Mouse (Mus musculus) hindbrain, postnatal 0 days (tissue): ENCODE results near the gene Pald1. TPM values are rescaled to one million over a fixed set of nuclear protein-coding genes. Genes with fewer than 3 reads are reported as not detected.

ENCODE experiments used
- ATAC-seq: fragments of 200-750 bp; cut with Nextera tagmentation; 2 replicates; pipeline ENCODE4 v1.8.0; 2017; ENCODE audit warnings: mild to moderate bottlenecking, moderate TSS enrichment, moderate library complexity
- DNase-seq: peaks from one replicate; pipeline ENCODE4 v3.0.0-alpha.2; 2015; ENCODE audit warnings: low spot score
- H3K27ac ChIP-seq: fragments of 300-500 bp; sonication (generic); 2 replicates; pipeline ENCODE4 v1.5.1; 2014; ENCODE audit warnings: mild to moderate bottlenecking
- H3K27me3 ChIP-seq: fragments of 300-500 bp; sonication (generic); 2 replicates; pipeline ENCODE4 v1.6.1; 2014; ENCODE audit warnings: low read length, mixed read lengths; ENCODE audit not compliant: insufficient read depth
- H3K36me3 ChIP-seq: fragments of 300-500 bp; sonication (generic); 2 replicates; pipeline ENCODE4 v1.6.1; 2014; ENCODE audit warnings: low read length, mixed read lengths; ENCODE audit not compliant: insufficient read depth
- H3K4me1 ChIP-seq: fragments of 300-500 bp; sonication (generic); 2 replicates; pipeline ENCODE4 v1.6.1; 2014; ENCODE audit warnings: antibody characterized with exemption, low read length, mixed read lengths; ENCODE audit not compliant: insufficient read depth
- H3K4me2 ChIP-seq: fragments of 300-500 bp; sonication (generic); 2 replicates; pipeline ENCODE4 v1.6.1; 2014; ENCODE audit warnings: low read depth, mild to moderate bottlenecking, low read length, moderate library complexity, mixed read lengths
- H3K4me3 ChIP-seq: fragments of 300-500 bp; sonication (generic); 2 replicates; pipeline ENCODE4 v1.5.1; 2014; ENCODE audit warnings: low read length
- H3K9ac ChIP-seq: fragments of 300-500 bp; sonication (generic); replicated peaks from 2 replicates; pipeline ENCODE4 v1.6.1; 2014; ENCODE audit warnings: mild to moderate bottlenecking, low read length, moderate library complexity, mixed read lengths
- H3K9me3 ChIP-seq: fragments of 300-500 bp; sonication (generic); 2 replicates; pipeline ENCODE4 v1.6.1; 2016; ENCODE audit warnings: low read length, mixed read lengths
- CTCF ChIP-seq: IDR thresholded peaks from 2 replicates; pipeline ENCODE4 v1.5.1; 2016; ENCODE audit warnings: antibody characterized with exemption, control low read depth, low read depth
- WGBS: fragments of 180-500 bp; shearing (Covaris S2); extraction: QIAGEN DNeasy Blood & Tissue Kit; methylation state at CpG from one replicate; pipeline ENCODE4 v1.1.7; 2014; 5-methylcytosine and 5-hydroxymethylcytosine counted together
- polyA plus RNA-seq: library from polyadenylated mRNA; unstranded; fragments of >200 nt; fragmentation: Nextera tagmentation; extraction: Ambion mirVana; gene quantifications from 2 replicates; pipeline ENCODE4 v1.2.1, GENCODE M21; 2015
- total RNA-seq: library from RNA; depleted of rRNA; stranded (reverse); fragments of >200 nt; gene quantifications from 2 replicates; pipeline ENCODE4 v1.2.3, GENCODE M21; 2014

Pald1 gene
- total and polyA plus RNA-seq, 2 experiments from 2014 or later: 21.7 to 34.3 TPM

DNA sequence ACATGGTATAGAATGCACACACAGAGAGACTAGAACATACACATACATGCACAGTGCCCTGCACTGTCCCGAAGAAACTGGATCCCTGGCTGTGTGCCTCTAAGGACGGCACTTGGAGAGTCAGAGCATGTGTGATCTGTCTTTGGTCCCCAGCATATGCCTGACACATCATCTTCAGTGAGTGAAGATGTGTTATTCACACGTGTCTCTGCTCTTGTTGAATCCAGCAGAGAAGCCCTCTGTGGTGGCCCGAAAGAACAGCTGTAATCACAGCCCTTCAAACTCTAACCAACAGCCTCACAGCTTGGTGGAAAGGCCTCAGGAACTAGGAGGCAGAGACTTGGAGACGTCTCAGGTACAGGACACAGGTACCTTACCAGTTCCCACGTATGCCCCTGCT lies 1.8 kb upstream of the Pald1 start:
- Histone ChIP-seq H3K9me3 (no peaks in the 10 kb centered on the region), H3K4me3 (no peak overlapping the region), H3K27ac (no peak overlapping the region), H3K4me2 (no peak overlapping the region), H3K9ac (no peak overlapping the region), H3K36me3 (no peaks in the 10 kb centered on the region), H3K4me1 (peaks cover 10% of the 10 kb centered on the region), H3K27me3 (no peaks in the 10 kb centered on the region)
- 79% methylated on average over 6 of the region's 6 CpGs for WGBS
- no peak for TF ChIP-seq CTCF
- no peak for ATAC-seq
- no peak for DNase-seq

DNA sequence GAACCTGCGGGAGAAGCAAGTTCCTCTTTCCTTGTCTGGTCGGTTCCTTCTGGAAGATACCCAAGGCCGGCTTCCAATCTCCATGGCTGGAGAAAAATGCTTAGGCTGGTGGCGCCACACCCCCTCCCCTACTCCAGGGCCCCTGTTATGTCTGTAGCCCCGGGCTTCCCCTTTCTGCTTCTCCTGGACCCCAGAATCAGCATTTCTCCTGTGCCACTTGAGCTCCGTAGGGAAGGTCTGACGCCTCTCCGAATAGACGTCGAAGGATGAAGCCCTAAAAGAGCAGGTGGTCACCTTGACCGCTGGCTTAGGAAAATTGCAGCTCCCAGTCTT lies 351 bp upstream of the Pald1 start:
- TF ChIP-seq CTCF: no peak
- Histone ChIP-seq H3K4me2 (peak overlapping the region; percentile 90), H3K36me3 (no peaks in the 10 kb centered on the region), H3K27me3 (no peaks in the 10 kb centered on the region), H3K9ac (peak overlapping the region; percentile 71), H3K27ac (peak overlapping the region; percentile 75), H3K4me3 (peak overlapping the region; percentile 72), H3K9me3 (no peaks in the 10 kb centered on the region), H3K4me1 (peaks cover 21% of the 10 kb centered on the region)
- 5% methylated on average over 11 of the region's 11 CpGs for WGBS
- DNase-seq (no peak), ATAC-seq (peak; percentile 48; the same call in 1 of the 2 replicates)

DNA sequence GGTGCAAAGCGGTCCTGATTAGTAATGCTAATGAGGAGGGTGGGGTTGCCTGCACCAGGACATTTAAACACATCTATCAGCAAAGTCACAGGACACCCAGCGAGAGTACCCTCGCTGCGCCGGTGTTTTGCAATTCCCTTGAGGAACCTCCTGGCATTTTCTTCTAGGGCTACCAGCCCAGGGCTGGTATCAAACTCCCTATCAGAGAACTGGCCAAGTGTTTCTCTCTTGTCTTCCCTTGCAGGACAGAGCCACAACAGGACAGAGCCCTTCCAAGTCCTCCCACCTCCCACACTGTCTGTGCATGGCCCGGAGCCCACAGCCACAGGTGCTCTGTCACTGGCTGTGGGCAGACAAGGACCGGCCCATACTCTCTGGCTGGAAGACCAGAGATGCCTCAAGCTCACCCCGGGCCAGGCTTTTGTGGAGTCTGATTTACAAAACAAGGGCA lies 1.0 kb downstream of the Pald1 start:
- no peak for TF ChIP-seq CTCF
- H3K27me3 ChIP-seq: no peaks in the 10 kb centered on the region
- DNase-seq: peak; percentile 39
- H3K27ac ChIP-seq: peak overlapping the region; percentile 75
- H3K4me1 ChIP-seq: peaks cover 22% of the 10 kb centered on the region
- WGBS: 4% methylated on average over 8 of the region's 8 CpGs
- H3K36me3 ChIP-seq: no peaks in the 10 kb centered on the region
- H3K9ac ChIP-seq: peak overlapping the region; percentile 71
- H3K9me3 ChIP-seq: no peaks in the 10 kb centered on the region
- peak overlapping the region; percentile 90 for H3K4me2 ChIP-seq
- 0 out of 2 replicates have a peak, but pooled peaks have one; percentile 24 for ATAC-seq
- H3K4me3 ChIP-seq: peak overlapping the region; percentile 72

DNA sequence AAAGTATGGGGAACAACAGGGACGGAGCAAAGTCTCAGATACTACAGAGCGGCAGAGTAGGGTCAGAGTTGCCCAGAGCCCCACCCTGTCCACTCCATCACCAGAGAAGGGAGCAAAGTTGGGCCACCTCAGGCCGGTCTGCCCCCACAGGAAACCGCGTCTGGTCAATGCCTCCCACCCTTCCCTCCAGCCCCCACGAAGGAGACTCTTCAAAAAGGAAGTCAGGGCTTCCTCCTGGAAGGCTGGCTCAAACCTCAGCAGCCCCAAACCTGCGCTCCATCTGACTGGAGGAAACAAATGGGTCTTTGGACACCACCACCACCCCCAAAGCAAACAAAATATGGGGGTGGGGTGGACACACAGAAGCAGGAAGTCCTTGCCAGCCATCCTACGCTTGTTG lies 1.5 kb downstream of the Pald1 start:
- peak overlapping the region; percentile 72 for H3K4me3 ChIP-seq
- no peaks in the 10 kb centered on the region for H3K27me3 ChIP-seq
- H3K9me3 ChIP-seq: no peaks in the 10 kb centered on the region
- peak overlapping the region; percentile 90 for H3K4me2 ChIP-seq
- DNase-seq (no peak), ATAC-seq (no peak)
- no peaks in the 10 kb centered on the region for H3K36me3 ChIP-seq
- H3K9ac ChIP-seq: peak overlapping the region; percentile 71
- H3K4me1 ChIP-seq: peaks cover 22% of the 10 kb centered on the region
- peak overlapping the region; percentile 75; the same call in 1 of the 2 replicates for H3K27ac ChIP-seq
- 21% methylated on average over 8 of the region's 8 CpGs for WGBS
- TF ChIP-seq CTCF: no peak

DNA sequence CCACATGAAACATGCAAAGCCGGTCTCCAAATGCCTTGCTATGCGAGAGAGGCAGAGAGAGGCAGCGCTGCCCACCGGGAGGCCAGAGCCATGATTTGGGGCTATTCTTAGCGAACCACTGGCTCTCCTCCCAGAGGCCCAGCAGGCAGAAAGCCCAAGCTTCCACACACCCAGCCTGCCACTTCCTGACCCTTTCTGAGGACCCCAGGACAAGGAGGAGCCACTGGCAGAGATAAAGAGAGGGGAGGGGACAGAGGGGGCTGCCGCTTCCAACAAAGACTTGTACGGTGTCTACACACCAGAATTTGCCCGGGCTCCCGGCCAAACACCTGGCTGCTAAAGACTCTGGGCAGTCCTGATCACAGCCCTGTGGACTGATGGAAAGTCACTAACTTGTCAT lies 3.1 kb downstream of the Pald1 start:
- Histone ChIP-seq H3K4me2 (peak overlapping the region; percentile 90), H3K9me3 (no peaks in the 10 kb centered on the region), H3K27ac (peak overlapping the region; percentile 49; the same call in 1 of the 2 replicates), H3K36me3 (no peaks in the 10 kb centered on the region), H3K9ac (no peak overlapping the region), H3K27me3 (no peaks in the 10 kb centered on the region), H3K4me1 (peaks cover 23% of the 10 kb centered on the region), H3K4me3 (no peak overlapping the region)
- ATAC-seq (0 out of 2 replicates have a peak, but pooled peaks have one; percentile 10), DNase-seq (peak; percentile 68)
- peak; percentile 5; the same call in 1 of the 2 replicates for TF ChIP-seq CTCF
- 14% methylated on average over 9 of the region's 9 CpGs for WGBS

DNA sequence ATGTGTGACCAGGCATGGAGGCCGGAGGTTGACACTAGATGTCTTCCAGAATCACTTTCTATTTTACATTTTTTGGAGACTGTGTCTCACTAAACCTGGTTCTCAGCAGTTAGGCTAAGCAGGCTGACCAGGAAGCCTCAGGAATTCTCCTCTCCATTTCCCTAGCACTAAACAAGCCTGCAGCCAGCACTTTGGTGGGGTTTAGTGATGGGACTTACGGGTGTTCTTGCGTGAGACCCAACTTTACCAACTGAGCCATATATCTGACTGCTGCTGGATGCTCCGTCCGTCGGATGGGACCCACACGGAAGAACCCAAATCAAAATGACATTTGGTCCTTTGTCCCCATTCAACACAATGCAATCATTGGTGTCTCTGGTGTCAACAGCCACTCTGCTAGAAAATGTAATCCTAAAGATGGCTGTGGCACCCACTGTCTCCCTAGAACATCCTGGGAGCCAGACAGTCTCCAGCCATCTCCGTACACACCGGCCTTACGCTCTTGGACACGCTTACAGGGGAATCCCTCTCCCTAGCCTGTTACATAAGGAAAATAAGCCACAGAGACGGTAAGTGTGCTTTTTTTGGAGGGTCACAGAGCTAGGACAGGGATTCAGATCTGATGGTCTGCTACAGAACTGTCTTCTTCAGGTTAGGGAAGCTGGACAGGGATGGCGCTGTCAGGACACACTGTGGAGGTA lies 3.8 kb downstream of the Pald1 start:
- Histone ChIP-seq H3K9ac (no peak overlapping the region), H3K4me1 (peaks cover 28% of the 10 kb centered on the region), H3K4me2 (peak overlapping the region; percentile 90; the same call in 1 of the 2 replicates), H3K36me3 (no peaks in the 10 kb centered on the region), H3K27me3 (no peaks in the 10 kb centered on the region), H3K4me3 (no peak overlapping the region), H3K9me3 (no peaks in the 10 kb centered on the region), H3K27ac (peak overlapping the region; percentile 49)
- 78% methylated on average over 13 of the region's 13 CpGs for WGBS
- TF ChIP-seq CTCF: no peak
- no peak for ATAC-seq
- DNase-seq: no peak

DNA sequence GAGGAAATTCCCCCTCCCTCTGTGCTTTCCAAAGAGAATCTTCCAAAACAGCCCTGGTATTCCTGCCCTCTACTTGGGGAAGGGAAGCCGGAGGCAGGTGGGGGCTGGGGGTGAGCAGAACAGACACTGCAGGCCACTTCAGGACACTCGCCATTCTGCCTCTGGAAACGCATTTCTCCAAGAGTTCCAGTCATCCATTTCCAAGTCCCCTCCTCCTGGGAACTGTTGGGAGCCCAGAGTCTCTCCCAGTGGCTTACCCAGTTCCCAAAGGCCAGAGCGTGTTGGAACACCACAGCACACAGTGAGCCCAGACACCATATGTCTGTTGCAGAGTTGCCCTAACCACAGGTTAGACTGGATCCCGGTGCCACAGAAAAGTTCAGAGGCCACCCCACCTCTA lies 4.6 kb downstream of the Pald1 start:
- no peaks in the 10 kb centered on the region for H3K27me3 ChIP-seq

More for the DNA sequence above, 4.6 kb downstream of the Pald1 start:
- Histone ChIP-seq H3K36me3 (no peaks in the 10 kb centered on the region), H3K9me3 (no peaks in the 10 kb centered on the region), H3K4me3 (no peak overlapping the region), H3K4me2 (no peak overlapping the region), H3K27ac (no peak overlapping the region), H3K9ac (no peak overlapping the region), H3K4me1 (peaks cover 22% of the 10 kb centered on the region)
- WGBS: 80% methylated on average over 5 of the region's 5 CpGs
- DNase-seq (no peak), ATAC-seq (no peak)
- TF ChIP-seq CTCF: no peak
